ENCODE assay signal across 9 mouse cellular contexts in the genomic region with DNA sequence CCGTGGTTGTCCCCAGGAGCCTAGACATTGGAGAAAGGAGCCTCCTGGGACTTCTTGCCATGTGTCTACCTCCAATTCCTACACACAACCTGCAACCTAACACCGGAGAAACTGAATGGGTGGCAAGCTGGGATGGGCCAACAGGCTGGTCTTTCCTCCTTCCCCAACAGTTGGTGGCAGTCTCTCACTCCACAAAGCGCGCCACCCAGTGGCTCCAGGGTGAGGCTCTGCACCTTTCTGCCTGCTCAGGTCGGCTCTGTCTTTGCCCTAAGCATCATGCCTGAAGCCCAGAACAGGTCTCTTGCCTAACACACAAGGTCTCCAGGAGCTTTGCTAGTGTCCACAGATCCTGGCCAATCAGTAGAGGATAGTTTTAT.
A peak's percentile ranks its signal among the peaks of the same experiment; 100 is the strongest.
DNase-seq lines count a peak whose midpoint lies in the region; ATAC-seq and TF ChIP-seq lines count a peak whose summit lies in the region.
"Had no signal": no experiment of that assay in that cellular context is flagged by ENCODE, and none has a peak within 500 bp of the region (broad histone marks: within the 10 kb centered on the region; RNA-seq: fewer than 3 reads in every experiment).

No protein-coding gene starts in this region.

- intact Hi-C loops in gastrocnemius, adult 2 months (cut with DNase I): loop anchor here (2.0 kb wide), 1 partner anchor 167 kb away; a partner anchor contains a TSS

- H3K4me3 ChIP-seq in liver, embryonic 14.5 days (ENCODE audit: insufficient read depth in 1 of 2, low read depth in 2 of 2, low read length in 2 of 2): no peak overlapping the region
- H3K4me3 ChIP-seq in liver, embryonic 12.5 days: no peak overlapping the region
- H3K4me3 ChIP-seq in hindbrain, embryonic 12.5 days: no peak overlapping the region
- H3K4me3 ChIP-seq in neural tube, embryonic 12.5 days: no peak overlapping the region
- H3K4me3 ChIP-seq in gastrocnemius, adult 2 months: no peak overlapping the region
- H3K4me3 ChIP-seq: heart, embryonic 15.5 days had no signal

- H3K4me1 ChIP-seq in liver, embryonic 14.5 days (replicated peaks; ENCODE audit: control insufficient read depth in 2 of 2, insufficient read depth in 2 of 2, low read length in 1 of 2): no peaks in the 10 kb centered on the region
- no peaks in the 10 kb centered on the region for H3K4me1 ChIP-seq in liver, embryonic 12.5 days
- H3K4me1 ChIP-seq in hindbrain, embryonic 12.5 days: peaks cover 17% of the 10 kb centered on the region
- peaks cover 5% of the 10 kb centered on the region; the same call in 1 of the 2 replicates for H3K4me1 ChIP-seq in neural tube, embryonic 12.5 days

- peak; percentile 35 for TF ChIP-seq CTCF in liver, embryonic 14.5 days (IDR thresholded peaks at IDR 0.05; ENCODE audit: low read depth)
- no peak; the same call in 1 of the 2 replicates for TF ChIP-seq CTCF in gastrocnemius, adult 2 months (IDR thresholded peaks at IDR 0.05)

- H3K4me2 ChIP-seq in liver, embryonic 14.5 days (ENCODE audit: low read depth): no peak overlapping the region
- H3K4me2 ChIP-seq in liver, embryonic 12.5 days: no peak overlapping the region
- H3K4me2 ChIP-seq in hindbrain, embryonic 12.5 days (replicated peaks): no peak overlapping the region
- no peak overlapping the region for H3K4me2 ChIP-seq in neural tube, embryonic 12.5 days (replicated peaks)
- H3K4me2 ChIP-seq: heart, embryonic 15.5 days had no signal

- no peak for DNase-seq in liver, embryonic 14.5 days (ENCODE audit: low read depth in 3 of 3, low spot score in 3 of 3)
- DNase-seq in cerebellum, adult 8-10 months: peak; percentile 23
- DNase-seq in gastrocnemius, adult 2 months: no peak
- DNase-seq in T-cell, adult 2 months (ENCODE audit: low spot score): no peak

- no peaks in the 10 kb centered on the region for H3K9me3 ChIP-seq in liver, embryonic 14.5 days (ENCODE audit: control insufficient read depth, low read length)
- H3K9me3 ChIP-seq in liver, embryonic 12.5 days (replicated peaks): no peaks in the 10 kb centered on the region
- no peaks in the 10 kb centered on the region for H3K9me3 ChIP-seq in hindbrain, embryonic 12.5 days (replicated peaks)
- H3K9me3 ChIP-seq in neural tube, embryonic 12.5 days: no peaks in the 10 kb centered on the region
- H3K9me3 ChIP-seq: heart, embryonic 15.5 days had no signal

- no peak for ATAC-seq in liver, embryonic 14.5 days (ENCODE audit: insufficient read depth)
- no peak for ATAC-seq in liver, embryonic 12.5 days
- ATAC-seq in hindbrain, embryonic 12.5 days (ENCODE audit: low FRiP score): no peak
- peak; percentile 17; the same call in 1 of the 2 replicates for ATAC-seq in neural tube, embryonic 12.5 days (ENCODE audit: low FRiP score, low read depth)
- ATAC-seq in activated CD4-positive, CD25-positive, alpha-beta regulatory T cell, adult 4 months: no peak

- H3K27ac ChIP-seq in liver, embryonic 14.5 days: no peak overlapping the region
- H3K27ac ChIP-seq in liver, embryonic 12.5 days: no peak overlapping the region
- peak overlapping the region; percentile 58; the same call in 1 of the 2 replicates for H3K27ac ChIP-seq in hindbrain, embryonic 12.5 days
- H3K27ac ChIP-seq in neural tube, embryonic 12.5 days: no peak overlapping the region
- H3K27ac ChIP-seq in gastrocnemius, adult 2 months: no peak overlapping the region
- H3K27ac ChIP-seq: heart, embryonic 15.5 days had no signal

- H3K9ac ChIP-seq in liver, embryonic 14.5 days (replicated peaks): no peak overlapping the region
- no peak overlapping the region for H3K9ac ChIP-seq in liver, embryonic 12.5 days
- no peak overlapping the region for H3K9ac ChIP-seq in hindbrain, embryonic 12.5 days
- no peak overlapping the region for H3K9ac ChIP-seq in neural tube, embryonic 12.5 days
- H3K9ac ChIP-seq: heart, embryonic 15.5 days had no signal

- 38% methylated on average over 5 of the region's 5 CpGs for WGBS in liver, embryonic 14.5 days (ENCODE audit: insufficient replicate concordance)
- WGBS in liver, embryonic 12.5 days (ENCODE audit: insufficient replicate concordance): 51% methylated on average over 5 of the region's 5 CpGs
- 32% methylated on average over 5 of the region's 5 CpGs for WGBS in hindbrain, embryonic 12.5 days
- WGBS in neural tube, embryonic 12.5 days: 49% methylated on average over 5 of the region's 5 CpGs

- H3K36me3 ChIP-seq in liver, embryonic 14.5 days (replicated peaks; ENCODE audit: control insufficient read depth, insufficient read depth, low read depth): no peaks in the 10 kb centered on the region
- H3K36me3 ChIP-seq in liver, embryonic 12.5 days: no peaks in the 10 kb centered on the region
- H3K36me3 ChIP-seq in hindbrain, embryonic 12.5 days: no peaks in the 10 kb centered on the region
- no peaks in the 10 kb centered on the region for H3K36me3 ChIP-seq in neural tube, embryonic 12.5 days
- H3K36me3 ChIP-seq: heart, embryonic 15.5 days had no signal

- H3K27me3 ChIP-seq in liver, embryonic 14.5 days (ENCODE audit: control insufficient read depth, insufficient read depth, low read length): no peaks in the 10 kb centered on the region
- no peaks in the 10 kb centered on the region for H3K27me3 ChIP-seq in liver, embryonic 12.5 days (replicated peaks)
- H3K27me3 ChIP-seq in hindbrain, embryonic 12.5 days: 0 out of 2 replicates have a peak, but pooled peaks cover 3% of the 10 kb centered on the region
- no peaks in the 10 kb centered on the region for H3K27me3 ChIP-seq in neural tube, embryonic 12.5 days (replicated peaks)
- H3K27me3 ChIP-seq: heart, embryonic 15.5 days had no signal

- no peak for TF ChIP-seq EP300 in liver, embryonic 14.5 days (IDR thresholded peaks at IDR 0.05; ENCODE audit: low read depth)
